Mouse (Mus musculus): ENCODE data around the gene 1520401A03Rik. TPM values are rescaled to one million over a fixed set of nuclear protein-coding genes. Genes with fewer than 3 reads are reported as not detected.
A peak's percentile ranks its signal among the peaks of the same experiment; 100 is the strongest.

Gene 1520401A03Rik
- polyA plus RNA-seq, 1 experiment, result 0.22 TPM

DNA sequence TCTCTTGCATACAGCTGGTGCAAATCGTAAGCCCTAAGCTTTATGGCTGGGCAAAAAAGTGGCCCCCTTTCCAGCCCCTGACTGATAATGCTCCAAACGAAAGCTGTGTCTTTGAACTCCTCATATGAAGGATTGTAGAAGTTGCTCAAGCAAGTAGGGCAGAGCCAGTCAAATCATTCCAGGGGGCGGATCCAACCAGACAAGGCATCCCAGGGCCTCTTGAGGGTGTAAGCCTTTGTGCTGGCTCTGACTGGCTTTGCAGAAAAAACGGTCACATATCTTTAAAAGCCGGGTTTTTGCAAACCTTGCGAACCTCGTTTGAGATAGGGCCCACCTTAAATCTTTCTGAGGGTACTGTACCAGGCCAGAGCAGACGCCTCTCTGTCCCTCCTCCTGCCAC, 21.5 kb upstream of the 1520401A03Rik start:
- Histone ChIP-seq H3K4me3 (replicated peaks) (no peak overlapping the region), H3K9me3 (peaks cover 3% of the 10 kb centered on the region; the same call in 1 of the 2 replicates), H3K4me1 (peaks cover 80% of the 10 kb centered on the region), H3K27me3 (replicated peaks) (peaks cover 84% of the 10 kb centered on the region), H3K36me3 (replicated peaks; ENCODE audit: low read length) (no peaks in the 10 kb centered on the region)
- TF ChIP-seq GATA1 (IDR thresholded peaks at IDR 0.05; ENCODE audit: borderline replicate concordance, low read length) (no peak), FLI1 (IDR thresholded peaks at IDR 0.05; ENCODE audit: low read length) (no peak)

GRCm38 (mm10) chr17:23742941-23743340, 20.4 kb upstream of the 1520401A03Rik start:
- H3K27me3 ChIP-seq (replicated peaks), result peaks cover 93% of the 10 kb centered on the region
- TF ChIP-seq GATA1 (IDR thresholded peaks at IDR 0.05; ENCODE audit: borderline replicate concordance, low read length) (no peak), FLI1 (IDR thresholded peaks at IDR 0.05; ENCODE audit: low read length) (no peak)
- peaks cover 79% of the 10 kb centered on the region for H3K4me1 ChIP-seq
- peaks cover 3% of the 10 kb centered on the region; the same call in 1 of the 2 replicates for H3K9me3 ChIP-seq
- H3K36me3 ChIP-seq (replicated peaks; ENCODE audit: low read length), result no peaks in the 10 kb centered on the region
- no peak overlapping the region for H3K4me3 ChIP-seq (replicated peaks)

GRCm38 (mm10) chr17:23742210-23742793, 19.7 kb upstream of the 1520401A03Rik start:
- TF ChIP-seq FLI1 (IDR thresholded peaks at IDR 0.05; ENCODE audit: low read length) (no peak), GATA1 (IDR thresholded peaks at IDR 0.05; ENCODE audit: borderline replicate concordance, low read length) (no peak)
- Histone ChIP-seq H3K9me3 (peaks cover 3% of the 10 kb centered on the region; the same call in 1 of the 2 replicates), H3K27me3 (replicated peaks) (peaks cover 97% of the 10 kb centered on the region), H3K36me3 (replicated peaks; ENCODE audit: low read length) (no peaks in the 10 kb centered on the region), H3K4me1 (peaks cover 82% of the 10 kb centered on the region), H3K4me3 (replicated peaks) (peak overlapping the region; percentile 85)

GRCm38 (mm10) chr17:23741359-23742209, 19.0 kb upstream of the 1520401A03Rik start:
- Histone ChIP-seq H3K27me3 (replicated peaks) (peaks cover 97% of the 10 kb centered on the region), H3K36me3 (replicated peaks; ENCODE audit: low read length) (no peaks in the 10 kb centered on the region), H3K9me3 (peaks cover 3% of the 10 kb centered on the region; the same call in 1 of the 2 replicates), H3K4me3 (replicated peaks) (no peak overlapping the region), H3K4me1 (peaks cover 78% of the 10 kb centered on the region)
- TF ChIP-seq GATA1 (IDR thresholded peaks at IDR 0.05; ENCODE audit: borderline replicate concordance, low read length) (no peak), FLI1 (IDR thresholded peaks at IDR 0.05; ENCODE audit: low read length) (no peak)

DNA sequence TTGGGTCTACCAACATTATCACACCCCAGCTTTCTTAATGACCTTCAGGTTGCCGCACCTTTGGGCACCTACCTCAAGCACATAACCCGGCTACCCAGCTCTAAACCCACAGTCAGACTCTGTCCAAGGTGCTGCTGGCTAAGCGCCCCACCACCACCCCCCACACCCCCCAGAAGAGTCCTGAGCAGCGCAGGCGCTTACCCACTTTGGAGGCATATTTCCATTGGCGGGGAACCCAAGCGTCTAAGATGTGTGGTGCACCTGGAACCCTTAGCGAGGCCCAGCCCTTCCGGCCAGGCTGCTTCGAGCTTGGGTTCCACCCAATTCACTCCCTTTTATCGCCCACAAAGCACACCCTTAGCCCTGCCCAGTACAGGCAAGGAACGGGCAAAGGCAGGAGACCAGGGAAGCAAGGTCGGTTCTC, 18.0 kb upstream of the 1520401A03Rik start, which contains the start of gene Paqr4:
TSS of gene Paqr4 (minus strand) at position 270 of the 424 bp plus-strand sequence.
- TF ChIP-seq FLI1 (IDR thresholded peaks at IDR 0.05; ENCODE audit: low read length) (no peak), GATA1 (IDR thresholded peaks at IDR 0.05; ENCODE audit: borderline replicate concordance, low read length) (no peak)
- Histone ChIP-seq H3K4me3 (replicated peaks) (peak within 1 kb of the TSS; percentile 92), H3K27me3 (replicated peaks) (peaks cover 90% of the 10 kb centered on the region), H3K36me3 (replicated peaks; ENCODE audit: low read length) (peaks cover 6% of the 10 kb centered on the region), H3K9me3 (peaks cover 3% of the 10 kb centered on the region; the same call in 1 of the 2 replicates), H3K4me1 (peaks cover 68% of the 10 kb centered on the region)

DNA sequence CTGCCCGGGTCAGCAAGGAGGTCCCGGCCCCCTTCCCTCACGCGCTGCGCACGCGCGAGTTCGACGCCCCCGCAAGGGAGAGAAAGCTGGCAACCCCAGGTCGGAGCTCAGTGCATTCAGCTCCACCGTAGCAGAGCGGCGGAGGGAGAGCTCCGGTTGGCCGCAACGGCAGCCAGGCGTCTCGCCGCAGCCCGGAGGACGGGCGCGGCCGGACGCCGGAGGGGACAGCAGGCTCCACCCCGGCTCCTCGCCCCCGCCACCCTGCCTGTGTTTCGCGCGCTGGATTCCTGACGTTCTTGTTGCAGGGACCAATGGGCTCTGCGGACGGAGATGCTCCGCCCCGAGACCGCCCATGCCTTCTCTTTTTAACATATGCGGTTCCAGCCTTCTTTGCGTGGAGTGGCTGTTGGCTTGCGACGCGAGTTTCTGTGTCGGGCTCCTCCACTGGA, 17.6 kb upstream of the 1520401A03Rik start:
- TF ChIP-seq GATA1 (IDR thresholded peaks at IDR 0.05; ENCODE audit: borderline replicate concordance, low read length) (no peak), FLI1 (IDR thresholded peaks at IDR 0.05; ENCODE audit: low read length) (no peak)
- Histone ChIP-seq H3K4me3 (replicated peaks) (peak overlapping the region; percentile 92), H3K27me3 (replicated peaks) (peaks cover 87% of the 10 kb centered on the region), H3K9me3 (peaks cover 3% of the 10 kb centered on the region; the same call in 1 of the 2 replicates), H3K4me1 (peaks cover 64% of the 10 kb centered on the region), H3K36me3 (replicated peaks; ENCODE audit: low read length) (peaks cover 11% of the 10 kb centered on the region)

- peaks cover 80% of the 10 kb centered on the region for H3K27me3 ChIP-seq (replicated peaks)
- no peak for TF ChIP-seq GATA1 (IDR thresholded peaks at IDR 0.05; ENCODE audit: borderline replicate concordance, low read length)
- TF ChIP-seq FLI1 (IDR thresholded peaks at IDR 0.05; ENCODE audit: low read length), result no peak
- peaks cover 3% of the 10 kb centered on the region; the same call in 1 of the 2 replicates for H3K9me3 ChIP-seq
- H3K4me1 ChIP-seq, result peaks cover 57% of the 10 kb centered on the region
- H3K36me3 ChIP-seq (replicated peaks; ENCODE audit: low read length), result peaks cover 18% of the 10 kb centered on the region
- H3K4me3 ChIP-seq (replicated peaks), result peak overlapping the region; percentile 92
These were observed 16.9 kb upstream of the 1520401A03Rik start for GRCm38 (mm10) chr17:23739202-23740135.

DNA sequence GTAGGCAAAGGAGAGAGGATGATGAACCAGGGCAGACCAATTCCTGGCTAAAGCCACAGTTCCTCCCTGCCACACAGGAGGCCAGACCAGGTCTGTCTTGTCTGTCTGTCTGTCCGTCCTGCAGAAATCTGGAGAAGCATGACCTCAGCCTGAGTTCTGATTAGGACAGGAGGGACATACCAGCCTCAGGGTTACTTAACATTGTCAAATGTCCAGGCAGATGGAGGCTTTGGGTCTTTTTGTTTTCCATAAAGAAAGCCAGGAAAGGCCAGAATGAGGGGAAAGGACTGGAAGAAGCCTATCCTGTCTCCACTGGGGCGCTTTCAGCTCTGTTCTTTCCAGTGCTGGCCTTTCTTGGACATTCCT, 16.2 kb upstream of the 1520401A03Rik start:
- no peak for TF ChIP-seq GATA1 (IDR thresholded peaks at IDR 0.05; ENCODE audit: borderline replicate concordance, low read length)
- no peak for TF ChIP-seq FLI1 (IDR thresholded peaks at IDR 0.05; ENCODE audit: low read length)
- H3K4me3 ChIP-seq (replicated peaks), result no peak overlapping the region
- peaks cover 74% of the 10 kb centered on the region for H3K27me3 ChIP-seq (replicated peaks)
- peaks cover 3% of the 10 kb centered on the region; the same call in 1 of the 2 replicates for H3K9me3 ChIP-seq
- H3K4me1 ChIP-seq, result peaks cover 56% of the 10 kb centered on the region
- H3K36me3 ChIP-seq (replicated peaks; ENCODE audit: low read length), result peaks cover 24% of the 10 kb centered on the region

Measured in megakaryocyte, embryonic 14.5 days (primary cell).